Mouse (Mus musculus) thymus, adult 2 months (tissue): ENCODE results near the gene Sox12.

Experiments used
- CTCF ChIP-seq: fragments of 200-500 bp; IDR thresholded peaks from 2 replicates; pipeline ENCODE4 v1.5.1; 2012; ENCODE audit warnings: mild to moderate bottlenecking, control low read depth, low read length, moderate library complexity, borderline replicate concordance; ENCODE audit not compliant: control insufficient read depth, poor library complexity, insufficient read depth; ENCODE audit errors: extremely low read depth
- POLR2A ChIP-seq: fragments of 200-500 bp; IDR thresholded peaks from 2 replicates; pipeline ENCODE4 v1.6.1; 2012; ENCODE audit warnings: mild to moderate bottlenecking, low read length, control low read depth, moderate library complexity; ENCODE audit not compliant: control insufficient read depth, poor library complexity, insufficient read depth; ENCODE audit errors: extremely low read depth

GRCm38 (mm10) chr2:152373547-152373946, 24.3 kb downstream of the Sox12 start:
- no peak for TF ChIP-seq CTCF
- no peak for TF ChIP-seq POLR2A
